Mouse (Mus musculus) ES-Bruce4 (cell line): ENCODE measurements at regions not wholly inside any gene's neighbourhood (a gene's known extent, or its start where the extent isn't known, plus 50 kb on each side); places are given as distances from the start of the nearest gene placed in this dataset.

Source experiments
- H3K27ac ChIP-seq: 2 replicates; pipeline ENCODE4 v1.5.1; 2012; ENCODE audit warnings: low read length, inconsistent platforms; ENCODE audit not compliant: insufficient read depth
- H3K27me3 ChIP-seq: 2 replicates; pipeline ENCODE4 v1.6.1; 2012; ENCODE audit warnings: mild to moderate bottlenecking, low read length, inconsistent platforms; ENCODE audit not compliant: control insufficient read depth, poor library complexity, insufficient read depth, severe bottlenecking
- H3K36me3 ChIP-seq: 2 replicates; pipeline ENCODE4 v1.6.1; 2012; ENCODE audit warnings: inconsistent platforms, mild to moderate bottlenecking, low read length, moderate library complexity; ENCODE audit not compliant: control insufficient read depth, poor library complexity, insufficient read depth, severe bottlenecking
- H3K4me1 ChIP-seq: one replicate; pipeline ENCODE4 v1.8.1; 2011; ENCODE audit warnings: low read length; ENCODE audit not compliant: control insufficient read depth, insufficient read depth
- H3K4me3 ChIP-seq: 2 replicates; pipeline ENCODE4 v1.5.1; 2011; ENCODE audit warnings: low read depth, mild to moderate bottlenecking, low read length
- H3K9ac ChIP-seq: 2 replicates; pipeline ENCODE4 v1.6.1; 2012; ENCODE audit warnings: low read depth, mild to moderate bottlenecking, inconsistent platforms; ENCODE audit not compliant: poor library complexity, severe bottlenecking
- H3K9me3 ChIP-seq: replicated peaks from 2 replicates; pipeline ENCODE4 v1.6.1; 2012; ENCODE audit warnings: mild to moderate bottlenecking, low read length, inconsistent platforms; ENCODE audit not compliant: control insufficient read depth, poor library complexity, insufficient read depth, severe bottlenecking
- CTCF ChIP-seq: IDR thresholded peaks from one replicate; pipeline ENCODE4 v1.8.1; 2011; ENCODE audit warnings: low read depth, low read length
- EP300 ChIP-seq: IDR thresholded peaks from 2 replicates; pipeline ENCODE4 v1.6.1; 2011; ENCODE audit warnings: low read depth, low read length; ENCODE audit not compliant: insufficient read depth
- POLR2A ChIP-seq: IDR thresholded peaks from one replicate; pipeline ENCODE4 v1.8.1; 2011; ENCODE audit warnings: low read length; ENCODE audit not compliant: insufficient read depth

DNA sequence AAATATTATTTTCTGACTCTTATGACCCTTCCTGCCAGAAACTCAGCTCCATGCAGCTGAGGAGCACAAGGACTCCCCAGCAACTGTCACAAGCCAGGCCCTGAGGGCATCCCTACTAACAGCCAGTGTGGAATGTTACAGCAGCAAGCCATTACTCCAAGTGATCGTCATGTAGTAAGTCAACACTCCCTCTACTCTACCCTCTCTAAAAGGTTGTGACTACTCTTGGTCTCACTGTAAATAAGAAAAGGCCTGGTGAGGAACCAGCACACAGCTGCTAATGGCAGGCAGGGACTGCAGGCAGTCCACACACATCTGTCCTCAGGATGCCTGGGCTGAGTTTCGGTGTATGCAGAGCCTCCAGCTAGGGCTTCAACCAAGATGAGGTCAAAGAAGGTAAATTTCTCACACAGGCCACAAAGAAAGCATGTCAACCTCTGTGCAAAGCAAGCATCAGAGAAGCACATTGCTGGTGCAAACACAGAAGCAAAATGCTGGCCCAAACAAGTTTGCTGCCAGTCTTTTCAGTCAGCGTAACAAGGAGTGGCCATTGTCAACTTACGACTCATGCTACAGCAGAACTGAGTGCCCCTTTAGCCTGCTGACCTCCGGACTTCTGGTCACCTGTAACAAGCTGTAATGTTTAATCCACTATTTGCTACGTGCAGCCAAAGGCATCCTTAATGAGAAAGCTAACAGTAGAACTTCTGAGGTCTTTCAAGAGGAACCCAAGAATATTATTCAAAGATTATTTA is 62.9 kb upstream of the Ercc4 start:
- no peaks in the 10 kb centered on the region for H3K36me3 ChIP-seq
- no peak overlapping the region for H3K4me3 ChIP-seq
- no peak overlapping the region for H3K27ac ChIP-seq
- no peaks in the 10 kb centered on the region for H3K4me1 ChIP-seq
- H3K27me3 ChIP-seq = no peaks in the 10 kb centered on the region
- TF ChIP-seq EP300 (no peak), POLR2A (no peak), CTCF (no peak)
- H3K9ac ChIP-seq = no peak overlapping the region
- no peaks in the 10 kb centered on the region for H3K9me3 ChIP-seq

DNA sequence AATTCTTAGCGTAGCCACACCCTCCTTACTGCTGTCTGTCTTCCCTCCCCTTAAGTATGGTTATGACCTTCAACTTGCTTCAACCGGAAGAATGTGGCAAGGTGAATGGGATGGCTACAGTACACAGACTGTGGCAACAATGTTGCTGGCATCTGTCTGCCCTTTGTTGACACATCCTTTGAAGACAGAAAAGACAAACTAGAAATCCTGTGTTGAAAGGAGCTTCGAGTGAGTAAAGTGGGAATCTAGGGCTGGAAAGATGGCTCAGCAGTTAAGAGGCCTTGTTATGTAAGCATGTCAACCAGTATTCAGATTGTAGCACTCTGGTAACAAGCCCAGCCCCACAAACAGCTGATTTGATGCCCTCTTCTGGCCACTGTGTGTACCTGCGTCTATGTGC is 60.2 kb upstream of the Ercc4 start:
- no peak overlapping the region for H3K4me3 ChIP-seq
- H3K27ac ChIP-seq = no peak overlapping the region
- H3K4me1 ChIP-seq = no peaks in the 10 kb centered on the region
- no peak overlapping the region for H3K9ac ChIP-seq
- H3K36me3 ChIP-seq = no peaks in the 10 kb centered on the region
- TF ChIP-seq POLR2A = no peak
- TF ChIP-seq CTCF = peak; percentile 23
- no peak for TF ChIP-seq EP300
- H3K9me3 ChIP-seq = no peaks in the 10 kb centered on the region
- H3K27me3 ChIP-seq = no peaks in the 10 kb centered on the region

DNA sequence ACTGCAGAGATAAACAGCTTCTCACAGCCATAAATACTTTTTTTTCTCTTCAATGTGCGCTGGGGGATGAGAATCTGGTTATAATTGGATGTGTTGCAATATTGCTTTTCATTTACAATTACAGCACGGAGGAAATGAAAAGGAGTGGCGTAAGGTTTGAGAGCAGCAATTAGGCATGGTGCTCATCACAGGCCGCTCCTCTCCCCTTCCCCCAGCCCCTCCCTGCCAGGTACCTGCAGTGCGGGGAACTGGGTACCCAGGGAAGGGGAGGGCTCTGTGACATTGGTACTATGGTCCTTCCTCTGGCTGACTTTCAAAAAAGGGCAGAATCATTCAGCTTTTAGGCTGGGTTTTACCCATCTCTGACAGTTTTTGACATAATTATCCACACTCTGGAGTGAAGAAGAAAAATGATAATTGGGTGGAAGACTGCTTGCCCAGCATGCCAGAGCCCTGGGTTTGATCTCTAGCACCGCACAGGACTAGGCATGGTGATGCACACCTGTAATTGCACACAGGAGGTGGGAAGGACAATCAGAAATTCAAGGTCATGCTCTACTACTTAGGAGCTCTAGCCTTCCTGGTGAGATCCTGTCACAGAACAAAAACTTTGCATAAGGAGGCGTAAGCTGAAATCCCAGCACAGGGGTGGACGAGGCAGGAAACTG is 59.1 kb upstream of the Ercc4 start:
- no peaks in the 10 kb centered on the region for H3K27me3 ChIP-seq
- H3K4me3 ChIP-seq = no peak overlapping the region
- no peaks in the 10 kb centered on the region for H3K36me3 ChIP-seq
- no peak overlapping the region for H3K27ac ChIP-seq
- TF ChIP-seq CTCF (no peak), EP300 (no peak), POLR2A (no peak)
- H3K9ac ChIP-seq = no peak overlapping the region
- H3K9me3 ChIP-seq = 0 out of 2 replicates have a peak, but pooled peaks cover 2% of the 10 kb centered on the region
- H3K4me1 ChIP-seq = no peaks in the 10 kb centered on the region

DNA sequence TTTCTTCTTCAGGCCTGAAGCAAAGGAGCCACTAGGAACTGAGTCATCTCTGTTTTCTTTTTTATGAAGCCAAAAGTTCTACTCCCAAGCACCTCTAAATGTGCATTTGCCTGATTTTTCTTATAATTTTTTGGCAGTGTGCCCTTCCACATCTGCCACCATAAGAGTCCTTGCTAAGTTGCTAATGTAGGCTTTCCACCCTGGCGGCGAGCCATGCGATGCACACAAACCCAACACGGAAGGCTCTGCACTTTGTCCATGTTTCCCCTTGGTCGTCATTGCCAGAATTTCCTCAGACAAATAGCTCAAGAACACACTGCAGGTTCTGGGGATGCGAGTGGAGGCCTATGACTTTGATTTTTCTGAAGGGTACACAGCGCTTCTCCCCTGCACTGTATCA is 54.5 kb upstream of the Ercc4 start:
- H3K27ac ChIP-seq = no peak overlapping the region
- H3K9ac ChIP-seq = no peak overlapping the region
- H3K4me3 ChIP-seq = no peak overlapping the region
- TF ChIP-seq POLR2A (no peak), EP300 (no peak), CTCF (no peak)
- H3K27me3 ChIP-seq = no peaks in the 10 kb centered on the region
- 0 out of 2 replicates have a peak, but pooled peaks cover 2% of the 10 kb centered on the region for H3K9me3 ChIP-seq
- H3K4me1 ChIP-seq = no peaks in the 10 kb centered on the region
- no peaks in the 10 kb centered on the region for H3K36me3 ChIP-seq
